Mouse (Mus musculus): ENCODE data around the gene Ap3s2.

The Ap3s2 gene

DNA sequence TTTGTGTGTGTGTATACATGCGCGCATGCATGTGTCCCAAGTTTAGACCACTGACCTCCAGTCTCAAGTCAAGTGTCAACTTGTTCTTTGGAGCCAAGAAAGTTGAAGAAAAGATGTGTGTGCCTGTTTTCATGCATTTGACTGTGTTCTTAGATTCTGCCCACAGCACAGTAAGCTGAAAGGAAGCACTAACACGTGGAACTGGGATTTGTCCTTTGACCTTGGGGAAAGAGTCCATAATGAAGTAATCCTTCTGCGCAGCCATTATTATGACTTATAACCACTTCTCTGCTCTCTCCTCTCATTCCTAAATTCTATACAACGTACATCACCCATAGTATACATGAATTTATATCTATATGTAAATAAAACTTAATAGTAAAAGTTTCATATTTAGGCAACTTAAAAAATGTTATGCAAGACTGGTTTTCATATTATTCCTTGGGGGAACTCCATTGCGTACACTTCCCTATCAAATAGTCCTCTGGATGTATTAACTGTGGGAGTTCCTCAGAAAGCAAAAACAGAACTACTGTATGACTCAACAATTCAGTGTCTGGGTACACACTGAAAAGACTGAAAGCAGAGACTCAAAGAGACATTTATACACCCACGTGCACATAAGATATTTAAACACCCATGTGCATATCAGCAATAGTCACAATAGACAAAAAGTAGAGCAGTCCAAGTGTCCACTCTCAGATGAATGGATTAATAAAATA lies 36.7 kb downstream of the Ap3s2 start:
- DNase-seq: peak; percentile 76

- DNase-seq: no peak
These were observed 38.5 kb downstream of the Ap3s2 start for GRCm38 (mm10) chr7:79881901-79882300.

DNA sequence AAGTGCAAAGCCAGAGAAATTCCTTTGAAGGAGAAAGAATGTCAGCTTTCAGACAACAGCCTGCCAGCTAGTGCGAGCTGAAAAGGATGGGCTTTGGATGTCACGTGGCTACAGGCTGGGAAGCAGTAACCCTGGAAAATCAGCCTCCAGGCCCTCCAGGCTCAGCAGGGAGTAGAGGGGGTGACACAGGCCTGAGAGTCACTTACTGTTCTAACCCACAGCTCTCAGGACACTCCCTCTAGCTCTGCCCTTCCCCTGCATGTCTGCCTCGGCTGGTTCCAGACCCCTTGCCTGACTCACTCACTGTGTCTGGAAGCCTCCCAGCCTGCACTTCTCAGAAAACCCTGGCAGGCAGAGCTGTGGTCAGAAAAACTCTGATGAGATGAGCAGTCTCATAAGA lies 39.5 kb downstream of the Ap3s2 start:
- no peak for DNase-seq

GRCm38 (mm10) chr7:79880033-79880432 lies 40.4 kb downstream of the Ap3s2 start:
- no peak for DNase-seq

- DNase-seq: no peak
These were observed 41.9 kb downstream of the Ap3s2 start for GRCm38 (mm10) chr7:79878455-79879025.

GRCm38 (mm10) chr7:79873407-79873806 lies 47.0 kb downstream of the Ap3s2 start:
- DNase-seq: no peak

GRCm38 (mm10) chr7:79871797-79872345 lies 48.6 kb downstream of the Ap3s2 start:
- DNase-seq: no peak

GRCm38 (mm10) chr7:79869072-79869719 lies 51.3 kb downstream of the Ap3s2 start:
- DNase-seq: no peak

- no peak for DNase-seq
These were observed 52.0 kb downstream of the Ap3s2 start for GRCm38 (mm10) chr7:79868475-79868874.

- no peak for DNase-seq
These were observed 52.6 kb downstream of the Ap3s2 start for GRCm38 (mm10) chr7:79867861-79868260.

- peak; percentile 39 for DNase-seq
These were observed 54.0 kb downstream of the Ap3s2 start for GRCm38 (mm10) chr7:79866294-79867000.

DNA sequence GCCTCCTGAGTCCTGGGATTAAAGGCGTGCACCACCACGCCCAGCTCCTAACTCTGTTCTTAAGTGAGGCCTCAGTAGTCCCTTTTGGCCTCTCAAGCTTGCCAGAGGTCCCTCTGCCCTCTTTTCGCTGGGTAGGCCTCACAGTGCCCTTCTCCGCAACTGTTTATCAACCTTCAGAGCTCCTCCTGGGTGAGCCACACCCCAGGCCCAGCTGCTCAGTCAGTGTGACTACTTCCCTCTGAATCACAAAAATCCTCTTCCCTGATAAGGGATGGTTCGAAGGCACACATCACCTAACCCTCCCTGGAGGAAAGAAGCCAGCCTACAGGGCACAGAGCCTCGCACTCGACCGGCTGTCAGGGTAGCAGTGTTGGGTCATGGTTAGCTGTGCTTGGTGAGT lies 58.7 kb downstream of the Ap3s2 start:
- no peak for DNase-seq

DNA sequence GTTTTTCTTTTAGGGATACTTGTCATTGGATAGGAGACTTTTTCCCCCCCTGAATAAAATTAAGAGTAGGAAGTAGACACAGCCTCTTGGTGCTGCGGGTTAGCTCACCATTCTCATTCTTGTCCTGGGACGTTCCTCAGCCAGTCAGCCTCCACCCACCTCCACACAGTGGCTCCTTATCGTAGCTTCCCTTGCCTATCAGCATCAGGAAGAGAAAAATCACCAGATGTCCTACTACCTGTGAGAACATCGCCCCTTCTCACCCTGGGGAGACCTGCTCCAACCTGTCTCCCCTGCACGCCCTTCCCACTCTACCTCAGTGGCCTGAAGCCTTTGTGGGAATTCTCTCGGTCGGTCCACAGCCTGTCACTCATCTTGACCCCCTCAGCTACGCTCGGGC lies 59.6 kb downstream of the Ap3s2 start, which contains the start of gene Anpep:
TSS of gene Anpep (minus strand) at position 249 of the 400 bp plus-strand sequence.
- no peak for DNase-seq

DNA sequence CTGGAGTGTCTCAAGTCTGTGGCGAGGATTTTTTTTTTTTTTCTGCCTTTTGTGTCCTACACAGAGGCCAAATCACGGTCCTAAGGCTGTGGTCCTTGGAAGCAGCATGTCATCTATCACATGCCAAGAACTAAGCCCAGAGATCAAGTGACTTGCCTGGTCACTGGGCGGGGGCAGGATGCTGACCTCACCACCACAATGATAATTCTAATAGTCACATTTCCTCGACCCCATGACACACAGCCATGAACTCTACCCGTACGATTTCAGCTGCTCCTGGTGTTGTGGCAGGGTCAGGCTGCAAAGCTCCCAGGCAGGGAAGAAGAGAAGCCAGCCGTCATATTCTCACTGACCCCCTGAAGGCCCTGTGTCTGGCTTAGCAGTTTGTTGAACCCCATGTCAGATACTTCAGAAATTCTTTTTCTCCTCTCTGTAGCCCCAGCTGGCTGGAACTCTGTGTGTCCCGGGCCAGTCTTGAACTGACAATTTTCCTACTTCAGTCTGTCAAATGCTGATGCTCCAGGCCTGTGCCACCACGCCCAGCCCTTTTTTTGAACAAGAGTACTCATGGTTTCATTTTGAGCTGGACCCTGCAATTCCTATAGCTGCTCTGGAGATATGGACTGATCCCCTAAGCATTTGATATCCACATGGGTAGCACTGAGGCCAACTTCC lies 61.4 kb downstream of the Ap3s2 start:
- no peak for DNase-seq

DNA sequence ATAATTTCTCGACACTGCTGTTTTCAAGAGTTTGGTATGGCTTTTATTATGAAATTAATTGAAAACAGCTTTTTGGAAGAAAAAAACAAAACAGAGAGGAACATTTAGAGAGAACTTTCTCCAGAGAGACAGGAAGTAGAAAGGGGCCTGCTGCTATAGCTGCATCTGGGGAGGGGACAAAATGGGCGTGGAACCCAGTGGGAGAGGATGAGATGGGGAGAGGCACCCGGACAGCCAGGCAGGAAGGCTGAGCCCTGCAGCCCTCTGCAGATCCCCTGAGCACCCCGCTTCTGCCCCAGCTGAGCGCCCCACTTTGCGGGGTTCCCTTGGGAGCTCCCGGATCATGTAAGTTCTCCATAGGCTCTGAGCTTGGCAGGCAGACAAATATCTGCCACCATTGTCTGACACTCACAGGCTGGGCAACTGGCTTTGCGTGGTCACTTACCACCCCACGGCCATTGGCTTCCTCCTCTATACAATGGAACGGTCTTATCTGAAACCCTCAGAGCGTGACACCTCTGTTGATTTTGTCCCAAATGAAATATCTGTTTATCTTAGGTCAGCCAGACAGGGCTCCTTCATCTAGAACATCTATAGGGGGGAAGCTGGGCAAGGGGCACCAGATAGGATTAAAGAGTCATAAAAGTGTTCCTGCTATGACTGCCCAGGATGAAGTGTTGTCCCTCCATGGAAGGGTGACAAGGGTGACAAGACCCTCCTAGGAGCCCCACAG lies 62.1 kb downstream of the Ap3s2 start:
- no peak for DNase-seq

DNA sequence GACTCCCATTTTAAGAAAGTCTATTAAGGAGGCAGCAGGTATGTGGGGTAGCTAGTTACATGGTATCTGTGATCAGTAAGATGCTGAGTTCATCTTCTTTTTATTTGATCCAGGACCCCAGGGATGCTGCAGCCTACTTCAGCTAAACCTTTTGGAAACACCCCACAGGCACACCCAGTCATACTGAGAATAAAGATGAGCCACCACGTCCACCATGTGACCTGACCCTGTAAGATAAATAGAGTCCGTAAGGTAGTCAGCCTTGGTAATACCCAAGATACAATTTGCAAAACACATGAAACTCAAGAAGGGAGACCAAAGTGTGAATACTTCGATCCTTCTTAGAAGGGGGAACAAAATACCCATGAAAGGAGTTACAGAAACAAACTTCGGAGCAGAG lies 64.1 kb downstream of the Ap3s2 start:
- no peak for DNase-seq

GRCm38 (mm10) chr7:79847456-79848451 lies 72.7 kb downstream of the Ap3s2 start:
- no peak for DNase-seq

- DNase-seq: no peak
These were observed 74.1 kb downstream of the Ap3s2 start for GRCm38 (mm10) chr7:79846342-79846741.

DNA sequence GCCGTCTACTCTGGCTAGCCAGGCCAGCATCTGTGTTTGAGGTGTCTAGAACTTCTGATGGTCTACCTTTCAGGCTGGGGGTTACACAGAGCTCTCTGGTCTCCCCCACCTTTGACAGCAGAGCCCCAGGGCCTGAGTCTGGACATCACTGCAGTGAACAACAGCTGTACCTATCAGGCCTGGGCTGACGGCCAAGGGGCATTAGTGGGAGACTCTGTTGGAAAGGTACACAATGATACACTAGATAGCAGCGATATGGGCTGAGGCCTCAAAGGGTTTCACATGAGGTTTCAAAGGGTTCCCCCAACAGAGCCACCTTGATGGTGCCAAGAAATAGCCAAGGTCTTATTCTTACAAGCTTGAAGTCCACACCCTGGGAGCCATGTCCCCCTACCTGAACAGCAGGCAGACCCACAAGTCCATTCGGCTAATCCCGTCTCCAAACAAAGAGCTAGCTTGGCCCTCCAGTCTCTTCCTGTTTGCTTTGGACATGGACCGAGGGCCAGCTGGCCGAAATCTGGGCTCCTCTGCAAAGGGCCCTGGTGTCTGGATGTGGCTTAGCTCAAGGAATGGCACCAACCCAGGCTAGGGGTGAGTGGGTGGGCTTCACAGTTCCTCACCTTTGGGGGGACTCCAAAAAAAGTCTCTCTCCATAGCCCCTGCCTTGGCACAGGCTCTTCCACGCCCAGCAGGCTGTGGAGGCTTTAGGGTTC lies 76.2 kb downstream of the Ap3s2 start:
- DNase-seq: no peak

GRCm38 (mm10) chr7:79842163-79842562 lies 78.3 kb downstream of the Ap3s2 start:
- DNase-seq: peak; percentile 89

Data from kidney, adult 9 months (tissue).